Mouse (Mus musculus): ENCODE measurements around the gene Grid2. TPM values are rescaled to one million over a fixed set of nuclear protein-coding genes. Genes with fewer than 3 reads are reported as not detected.

The Grid2 gene
- polyA plus RNA-seq, 1 experiment from 2014 or later, result 0.07 TPM

- Histone ChIP-seq H3K4me3 (replicated peaks) (no peak overlapping the region), H3K4me1 (replicated peaks) (peaks cover 4% of the 10 kb centered on the region; the same call in 1 of the 2 replicates), H3K27me3 (peaks cover 75% of the 10 kb centered on the region), H3K9me3 (replicated peaks) (no peaks in the 10 kb centered on the region), H3K36me3 (no peaks in the 10 kb centered on the region), H3K27ac (no peak overlapping the region), H3K4me2 (no peak overlapping the region), H3K9ac (no peak overlapping the region)
- WGBS (ENCODE audit: insufficient replicate concordance), result 9% methylated on average over 4 of the region's 4 CpGs
- DNase-seq (no peak), ATAC-seq (ENCODE audit: low read depth) (no peak)
These were observed 1477.6 kb downstream of the Grid2 start for GRCm38 (mm10) chr6:64733311-64733710.

- H3K4me2 ChIP-seq, result peak overlapping the region; percentile 33; the same call in 1 of the 2 replicates
- no peaks in the 10 kb centered on the region for H3K9me3 ChIP-seq (replicated peaks)
- WGBS (ENCODE audit: insufficient replicate concordance), result 3% methylated on average over 49 of the region's 54 CpGs
- no peak overlapping the region for H3K27ac ChIP-seq
- peaks cover 62% of the 10 kb centered on the region for H3K27me3 ChIP-seq
- H3K4me3 ChIP-seq (replicated peaks), result no peak overlapping the region; the same call in 1 of the 2 replicates
- H3K4me1 ChIP-seq (replicated peaks), result peaks cover under 1% of the 10 kb centered on the region; the same call in 1 of the 2 replicates
- DNase-seq, result no peak
- ATAC-seq (ENCODE audit: low read depth), result no peak
- H3K36me3 ChIP-seq, result no peaks in the 10 kb centered on the region
- no peak overlapping the region for H3K9ac ChIP-seq
These were observed 1479.0 kb downstream of the Grid2 start for GRCm38 (mm10) chr6:64734441-64735320.

- 47% methylated on average over 4 of the region's 4 CpGs for WGBS (ENCODE audit: insufficient replicate concordance)
- H3K4me3 ChIP-seq (replicated peaks), result no peak overlapping the region
- ATAC-seq (ENCODE audit: low read depth), result no peak
These were observed 1480.6 kb downstream of the Grid2 start for GRCm38 (mm10) chr6:64736317-64736716.

GRCm38 (mm10) chr6:64742915-64743489, 1487.3 kb downstream of the Grid2 start:
- no peaks in the 10 kb centered on the region for H3K27me3 ChIP-seq
- H3K4me2 ChIP-seq, result no peak overlapping the region
- no peak overlapping the region for H3K9ac ChIP-seq
- no peak overlapping the region for H3K27ac ChIP-seq
- no peaks in the 10 kb centered on the region for H3K36me3 ChIP-seq
- H3K4me3 ChIP-seq (replicated peaks), result no peak overlapping the region
- DNase-seq, result no peak
- H3K4me1 ChIP-seq (replicated peaks), result no peaks in the 10 kb centered on the region
- no peaks in the 10 kb centered on the region for H3K9me3 ChIP-seq (replicated peaks)
- 46% methylated on average over 2 of the region's 2 CpGs for WGBS (ENCODE audit: insufficient replicate concordance)
- ATAC-seq (ENCODE audit: low read depth), result no peak

More at GRCm38 (mm10) chr6:64736317-64736716, 1480.6 kb downstream of the Grid2 start:
- no peaks in the 10 kb centered on the region for H3K9me3 ChIP-seq (replicated peaks)
- H3K36me3 ChIP-seq, result no peaks in the 10 kb centered on the region
- H3K4me1 ChIP-seq (replicated peaks), result no peaks in the 10 kb centered on the region
- no peak overlapping the region for H3K9ac ChIP-seq
- H3K27ac ChIP-seq, result no peak overlapping the region
- H3K27me3 ChIP-seq, result peaks cover 47% of the 10 kb centered on the region
- no peak overlapping the region for H3K4me2 ChIP-seq
- no peak for DNase-seq

All from liver, embryonic 13.5 days (tissue).